Mouse (Mus musculus) lung, postnatal 14 days (tissue): ENCODE data around the gene Adamts20.
"Not testable (repeated sequence)": the region's sequence is repeated elsewhere in the genome, so short reads cannot be mapped to it uniquely, and the experiment has no call there.

Experiments
- DNase-seq: peaks from one replicate; pipeline ENCODE4 v3.0.0; 2021

Gene Adamts20

DNA sequence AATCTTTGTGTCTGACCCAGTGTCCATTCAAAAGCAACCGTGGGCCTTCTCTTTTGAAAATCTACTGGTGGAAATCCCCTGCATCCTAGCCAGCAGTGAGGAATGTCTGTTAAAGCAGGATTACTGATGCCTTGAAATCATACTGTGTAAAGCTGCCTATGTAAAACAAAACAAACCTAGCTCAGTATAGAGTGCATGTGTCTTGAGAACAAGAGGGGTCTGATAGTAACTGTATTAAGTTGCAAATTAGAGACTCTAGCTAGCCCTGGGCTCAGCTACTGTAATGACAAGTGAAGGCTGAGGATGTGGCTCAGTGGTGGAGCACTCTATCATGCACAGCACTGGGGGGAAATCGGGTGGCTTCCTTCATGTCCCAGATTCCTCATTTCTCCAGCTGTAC, 22.2 kb downstream of the Adamts20 start:
- DNase-seq: no peak

DNA sequence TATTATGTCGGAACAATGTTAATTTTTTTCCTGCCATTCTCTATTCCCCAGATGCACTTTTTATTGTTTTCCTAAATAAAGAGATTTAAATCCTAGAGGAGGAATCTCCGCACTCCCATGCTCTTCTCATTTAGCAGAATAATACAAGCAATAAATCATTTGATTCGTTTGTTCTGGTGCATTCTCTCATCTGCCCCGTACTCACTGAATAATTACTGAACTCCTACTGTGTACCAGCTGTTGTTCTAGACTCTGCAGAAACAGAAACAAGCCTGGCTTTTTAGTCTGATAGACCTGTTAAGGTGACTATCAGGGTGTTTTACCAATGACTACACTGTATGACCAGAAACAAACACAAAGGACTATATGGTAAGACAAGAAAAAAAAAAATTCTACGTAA, 29.7 kb downstream of the Adamts20 start:
- DNase-seq: no peak

DNA sequence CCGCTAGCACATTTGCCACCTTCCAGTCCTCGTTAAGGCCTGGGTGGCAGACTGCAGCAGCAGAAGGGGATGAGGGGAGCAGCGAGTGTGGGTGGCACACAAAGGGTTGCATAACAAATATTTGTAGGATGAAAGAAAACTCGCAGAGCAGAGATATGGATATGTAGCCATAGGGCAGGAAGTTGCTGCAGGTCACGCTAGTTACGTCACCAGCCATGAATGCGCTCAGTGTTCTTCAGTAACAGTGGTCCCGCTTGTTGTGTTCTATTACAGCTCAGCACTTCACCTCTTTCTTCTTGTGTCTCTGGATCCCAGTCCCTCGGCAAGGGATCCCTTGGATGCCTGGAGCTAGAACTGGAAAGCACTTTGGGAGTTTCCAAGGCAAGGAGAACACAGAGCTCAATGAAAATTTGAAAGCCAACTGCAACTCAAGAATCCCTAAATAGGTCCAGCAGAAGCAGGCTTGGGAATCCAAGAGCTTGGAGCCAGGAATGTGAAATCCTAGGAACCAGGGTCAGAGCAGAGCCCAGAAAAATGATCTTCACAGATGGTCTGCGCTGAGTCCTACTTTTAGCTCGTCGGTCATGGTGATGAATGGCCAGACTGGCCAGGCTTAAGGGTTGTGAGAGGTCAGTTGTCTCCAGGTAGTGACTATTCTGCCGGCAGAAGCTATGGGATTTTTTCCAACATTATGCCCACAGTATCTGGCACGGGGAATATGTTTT, 34.4 kb downstream of the Adamts20 start:
- no peak for DNase-seq

DNA sequence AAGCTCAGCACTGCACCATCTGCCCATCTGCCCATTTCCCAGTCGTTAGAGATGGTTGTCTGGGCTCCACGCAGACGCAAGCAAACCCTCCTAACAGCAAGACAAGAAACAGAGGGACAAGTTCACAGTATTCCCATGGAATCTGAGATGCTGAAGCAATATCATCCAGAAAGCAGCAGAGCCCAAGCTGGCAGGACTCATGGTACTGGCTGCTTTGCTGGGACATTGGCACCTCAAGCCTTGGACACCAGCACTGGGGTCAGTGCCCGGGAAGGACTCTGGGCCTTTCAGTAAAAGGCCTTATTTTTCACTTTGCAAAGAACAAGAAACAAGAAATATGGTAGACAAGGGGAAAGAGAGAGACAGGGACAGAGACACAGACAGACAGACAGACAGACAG, 36.5 kb downstream of the Adamts20 start:
- no peak for DNase-seq

DNA sequence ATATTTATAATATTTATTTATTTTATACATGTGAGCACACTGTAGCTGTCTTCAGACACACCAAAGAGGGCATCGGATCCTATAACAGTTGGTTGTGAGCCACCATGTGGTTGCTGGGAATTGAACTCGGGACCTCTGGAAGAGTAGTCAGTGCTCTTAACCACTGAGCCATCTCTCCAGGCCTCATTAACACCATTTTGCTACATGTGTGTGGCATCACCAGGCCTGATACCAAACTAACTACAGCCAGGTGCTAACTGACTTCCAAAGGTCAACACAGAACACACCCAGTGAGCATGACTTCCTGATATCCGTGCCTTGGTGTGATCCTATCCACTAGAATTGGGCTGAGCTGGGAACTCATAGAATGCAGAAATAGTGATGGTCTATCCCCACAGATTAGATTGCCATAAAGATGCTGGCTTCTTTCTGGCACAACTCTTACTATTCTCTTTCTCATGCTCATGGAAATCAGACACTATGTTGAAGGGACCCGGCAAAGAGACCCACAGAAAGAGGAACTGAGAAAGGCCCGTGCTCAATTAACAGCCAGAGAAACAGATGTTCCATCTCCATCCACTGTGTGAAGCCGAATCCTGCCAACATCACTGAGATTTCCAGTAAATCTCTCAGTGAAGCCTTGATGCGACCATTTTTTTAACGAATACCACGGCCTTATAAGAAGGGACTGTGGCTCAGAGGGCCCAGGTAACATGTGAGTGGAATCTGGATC, 37.6 kb downstream of the Adamts20 start:
- DNase-seq: no peak

DNA sequence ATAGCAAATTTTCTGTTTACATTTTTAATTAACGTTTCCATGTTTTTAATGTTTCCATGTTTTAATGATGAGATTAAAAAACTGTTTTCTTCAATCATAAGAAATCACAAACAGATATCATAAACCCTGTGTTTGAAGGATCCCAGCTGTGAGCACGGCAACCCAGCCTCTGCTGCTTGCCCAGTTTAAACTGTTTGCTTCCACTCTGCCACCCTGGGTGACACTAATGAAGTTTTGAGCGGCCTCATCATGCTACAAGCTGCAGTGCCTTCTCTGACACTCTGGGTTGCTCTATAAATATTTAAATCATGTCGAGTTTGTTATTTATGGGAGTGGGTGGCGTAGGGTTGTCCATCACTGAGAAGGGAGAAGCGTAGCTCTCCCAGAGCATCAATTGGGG, 44.7 kb downstream of the Adamts20 start:
- no peak for DNase-seq

DNA sequence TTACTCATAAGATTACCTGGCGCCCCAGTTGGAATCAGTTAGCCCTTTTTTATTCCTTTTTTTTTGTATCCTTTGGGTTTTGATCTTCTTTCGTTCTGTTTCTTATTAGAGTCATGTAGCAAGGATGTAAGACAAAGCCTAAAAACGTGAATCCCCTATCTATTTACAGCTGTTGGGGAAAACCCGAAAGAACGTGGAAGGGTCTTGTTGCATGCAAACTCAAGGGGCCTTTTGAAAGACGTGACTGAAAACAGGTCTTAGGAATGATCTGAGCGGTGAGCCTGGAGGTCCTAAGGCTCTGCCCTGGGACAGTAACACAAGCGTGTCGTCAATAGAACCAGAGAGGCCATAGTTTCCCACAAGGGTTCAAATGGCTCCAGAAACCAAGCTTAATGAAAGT, 46.1 kb downstream of the Adamts20 start:
- no peak for DNase-seq

DNA sequence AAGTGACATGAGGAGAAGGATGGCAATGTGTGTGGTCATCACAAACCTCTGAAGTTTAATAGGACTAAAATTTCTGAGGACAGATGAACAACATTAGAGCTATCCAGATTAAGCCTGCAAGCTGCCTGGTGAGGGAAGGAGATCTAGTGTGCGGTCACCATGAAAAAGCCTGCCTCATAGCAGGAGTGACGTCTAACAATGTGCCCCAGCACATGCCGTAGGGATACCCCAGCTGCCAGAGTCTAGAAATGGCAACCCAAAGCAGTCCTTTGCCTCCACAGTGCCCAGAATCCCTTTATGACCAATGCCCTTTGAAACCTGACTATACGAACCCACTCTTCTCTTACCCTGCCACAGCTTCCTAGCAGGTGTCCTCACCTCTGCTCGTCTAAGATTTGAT, 46.8 kb downstream of the Adamts20 start:
- DNase-seq: no peak

DNA sequence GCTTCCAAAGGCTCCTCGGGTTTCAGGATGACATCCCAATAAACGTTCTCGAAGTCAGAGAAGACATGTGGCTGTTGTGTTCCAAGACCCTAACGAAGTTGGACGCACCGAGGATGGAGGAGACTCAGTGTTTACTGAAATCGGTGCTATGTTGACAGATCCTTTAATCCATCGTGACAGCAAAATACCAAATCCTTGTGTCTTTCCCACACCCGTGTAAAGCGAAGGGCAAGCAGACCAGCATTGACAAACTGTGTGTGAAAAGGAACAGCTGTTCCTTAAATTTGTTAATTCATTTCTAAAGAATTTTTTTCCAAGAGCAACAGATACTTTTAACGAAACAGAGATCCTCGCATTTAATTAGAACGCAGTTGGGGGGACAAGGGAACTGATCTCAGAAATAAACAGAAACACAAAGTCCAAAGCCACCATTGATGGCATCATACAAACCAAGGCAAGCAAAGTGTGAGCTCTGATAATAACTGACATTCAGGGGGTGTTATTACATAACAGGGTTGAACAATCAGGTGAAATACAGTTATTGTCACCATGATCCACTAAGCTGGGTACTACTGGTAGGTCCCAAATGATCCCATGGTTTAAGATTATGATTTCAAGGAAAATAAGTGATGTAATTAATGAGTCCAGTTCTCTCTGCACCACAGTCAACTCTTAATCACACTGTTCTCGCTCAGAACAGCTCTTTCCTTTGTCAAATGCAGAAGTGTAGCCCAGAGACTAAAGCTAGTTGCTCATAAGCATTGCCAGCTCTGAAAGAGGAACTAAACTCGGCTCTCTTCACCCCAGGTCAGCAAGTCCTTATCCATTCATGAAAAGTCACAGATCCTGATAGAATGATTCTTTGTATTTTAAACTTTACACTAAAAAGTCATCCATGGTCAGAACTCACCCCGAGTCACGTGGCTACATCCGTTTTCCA, 47.7 kb downstream of the Adamts20 start:
- no peak for DNase-seq

DNA sequence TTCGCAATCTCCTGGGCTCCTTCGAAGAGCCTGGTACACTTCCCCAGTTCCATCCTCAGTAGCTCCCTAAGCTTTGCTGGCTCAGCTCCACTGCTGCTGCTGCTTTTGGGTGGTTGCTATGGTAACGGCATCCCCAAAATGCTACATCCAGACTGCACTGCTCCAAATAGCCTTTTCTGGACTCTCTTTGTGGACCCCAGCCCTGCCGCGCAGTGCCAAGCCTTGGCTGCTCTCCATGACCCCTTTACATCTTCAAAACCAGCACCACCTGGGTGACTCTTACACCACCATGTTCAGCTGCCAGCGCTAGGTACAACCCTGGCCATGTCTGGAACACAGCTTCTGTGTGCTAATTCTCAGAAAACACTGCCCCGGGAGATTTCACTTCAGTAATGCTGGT, 55.4 kb downstream of the Adamts20 start:
- DNase-seq: no peak

DNA sequence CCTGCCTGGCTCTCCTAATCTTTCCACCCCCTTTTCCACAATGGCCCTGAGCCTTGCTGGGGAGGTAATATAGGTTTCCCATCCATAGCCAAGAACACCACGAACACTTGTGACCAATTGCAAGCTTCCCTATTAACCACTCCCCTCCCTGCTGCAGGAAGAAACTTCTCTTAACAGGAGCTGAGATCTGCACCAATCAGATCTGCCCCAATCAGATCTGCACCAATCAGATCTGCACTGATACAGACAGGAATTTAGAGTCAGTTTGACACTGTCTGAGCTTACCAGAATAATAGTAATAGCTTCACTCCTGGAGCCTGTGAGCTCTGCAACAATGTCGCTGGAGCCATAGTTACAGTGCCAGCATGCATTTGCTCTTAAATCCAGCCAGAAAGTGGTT, 58.9 kb downstream of the Adamts20 start:
- no peak for DNase-seq

DNA sequence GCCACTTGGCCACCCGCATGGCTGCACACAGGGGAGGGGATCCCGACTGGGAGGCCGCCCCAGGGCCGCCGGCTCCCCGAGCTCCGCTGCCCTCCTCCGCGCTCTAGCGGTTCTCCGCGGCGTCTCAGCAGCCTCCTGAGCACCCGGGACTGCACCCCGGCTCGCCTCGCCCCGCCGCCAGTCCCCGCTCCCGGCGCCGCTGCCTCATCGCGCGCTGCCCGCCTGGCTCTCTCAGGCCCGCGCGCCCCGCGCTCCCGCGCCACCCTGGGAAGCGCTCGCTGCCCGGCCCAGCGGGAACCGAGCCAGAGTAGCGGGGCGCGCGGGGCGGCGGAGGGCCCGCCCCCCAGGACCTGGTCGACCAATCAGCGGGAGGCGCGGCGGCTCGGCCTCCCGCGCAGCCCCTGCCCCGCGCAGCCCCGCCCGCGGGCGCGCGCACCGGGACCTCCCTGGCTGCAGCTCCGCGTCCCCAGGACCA, 61.1 kb downstream of the Adamts20 start:
- DNase-seq: peak; percentile 60

DNA sequence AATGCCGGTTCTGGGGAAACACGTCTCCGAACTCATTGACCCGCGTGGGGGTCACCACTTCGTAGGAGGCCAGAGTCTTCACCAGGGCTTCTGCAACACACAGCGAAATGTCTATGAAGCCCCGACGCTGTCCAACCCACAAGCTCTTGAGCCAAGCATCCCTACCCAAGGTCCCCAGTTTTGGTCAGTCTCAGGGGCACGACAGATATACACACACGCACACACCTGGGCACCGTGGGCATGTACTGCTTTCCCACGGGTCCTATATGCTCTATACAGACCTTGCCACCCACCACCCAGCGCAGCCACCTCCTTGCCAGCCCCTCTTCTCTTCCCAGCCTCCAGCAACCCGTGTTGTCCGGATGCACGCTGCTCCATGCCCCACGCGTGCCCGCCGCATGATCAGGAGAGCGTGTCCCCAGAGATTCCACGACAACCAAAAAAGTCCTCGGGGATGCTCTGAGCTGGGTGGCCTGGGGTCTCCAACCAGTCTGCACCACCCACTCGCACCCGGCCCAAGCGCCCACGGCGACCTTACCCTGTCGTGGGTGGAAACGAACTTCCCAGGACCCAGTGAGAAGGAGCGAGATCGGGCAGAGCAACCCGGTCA, 61.7 kb downstream of the Adamts20 start:
- no peak for DNase-seq

DNA sequence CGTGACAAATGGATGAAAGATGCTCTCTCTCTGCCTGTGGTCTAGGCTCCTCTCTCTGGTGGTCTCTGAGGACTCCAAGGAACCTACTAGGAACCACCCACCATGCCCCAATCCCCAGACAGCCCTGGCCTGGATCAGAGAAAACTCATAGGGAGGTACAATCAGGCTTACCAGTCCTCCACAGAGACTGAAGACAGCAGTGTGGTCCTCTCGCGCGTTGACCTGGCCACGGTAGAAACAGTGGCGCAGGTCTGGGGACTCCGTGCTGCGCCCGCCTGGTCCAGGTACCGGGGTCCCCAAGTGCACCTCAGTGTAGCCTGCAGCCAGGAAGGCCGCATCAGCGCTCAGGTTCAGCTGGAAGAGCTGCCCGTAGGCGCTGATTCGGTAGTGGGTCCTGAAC, 62.2 kb downstream of the Adamts20 start:
- no peak for DNase-seq

DNA sequence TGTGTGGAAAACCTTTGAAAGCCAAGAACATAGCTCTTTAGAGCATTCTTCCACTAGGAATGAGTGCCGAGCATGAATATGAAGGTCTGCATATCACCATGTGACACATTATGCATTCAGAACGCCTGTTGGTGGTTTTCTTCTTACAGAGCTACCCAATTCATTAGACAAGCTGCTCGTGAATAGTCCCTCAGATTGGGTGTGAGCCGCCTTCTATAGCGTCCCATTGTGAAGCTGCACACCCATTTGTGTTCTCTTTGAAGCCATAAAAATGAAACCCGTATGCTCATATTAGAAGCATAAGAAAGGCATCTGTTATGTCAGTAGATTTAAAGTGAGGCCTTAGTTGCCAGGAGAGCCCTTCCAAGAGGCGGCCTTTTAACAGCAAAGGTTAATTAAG, 72.5 kb downstream of the Adamts20 start:
- DNase-seq: no peak

DNA sequence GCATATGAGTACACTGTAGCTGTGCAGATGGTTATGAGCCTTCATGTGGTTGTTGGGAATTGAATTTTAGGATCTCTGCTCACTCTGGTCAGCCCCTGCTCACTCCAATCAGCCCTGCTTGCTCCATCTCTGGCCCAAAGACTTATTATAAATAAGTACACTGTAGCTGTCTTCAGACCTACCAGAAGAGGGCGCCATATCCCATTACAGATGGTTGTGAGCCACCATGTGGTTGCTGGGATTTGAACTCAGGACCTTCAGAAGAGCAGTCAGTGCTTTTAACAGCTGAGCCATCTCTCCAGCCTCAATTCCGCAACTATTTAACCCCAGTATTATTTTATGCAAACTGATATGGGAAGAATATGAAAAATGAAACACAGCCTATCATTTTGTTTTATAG, 75.1 kb downstream of the Adamts20 start:
- DNase-seq: not testable (repeated sequence)

DNA sequence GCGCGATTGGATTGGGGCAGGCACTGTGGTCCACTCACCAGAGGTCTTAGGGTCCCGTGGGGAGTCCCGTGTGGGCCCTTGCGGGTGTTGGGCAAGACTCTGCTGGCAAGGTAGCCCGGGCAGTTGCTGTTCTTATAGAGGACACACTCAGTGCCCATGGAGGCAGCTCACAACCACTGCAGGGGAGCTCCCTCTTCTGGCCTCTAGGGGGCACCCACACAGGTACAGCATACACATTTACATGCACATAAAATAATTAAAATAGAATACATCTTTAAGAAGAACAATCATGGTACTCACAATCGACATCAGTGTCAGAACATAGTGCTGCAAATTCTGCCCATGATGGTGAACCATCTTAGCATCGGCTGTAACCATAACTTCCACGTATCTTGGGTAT, 85.8 kb downstream of the Adamts20 start:
- DNase-seq: peak; percentile 2

DNA sequence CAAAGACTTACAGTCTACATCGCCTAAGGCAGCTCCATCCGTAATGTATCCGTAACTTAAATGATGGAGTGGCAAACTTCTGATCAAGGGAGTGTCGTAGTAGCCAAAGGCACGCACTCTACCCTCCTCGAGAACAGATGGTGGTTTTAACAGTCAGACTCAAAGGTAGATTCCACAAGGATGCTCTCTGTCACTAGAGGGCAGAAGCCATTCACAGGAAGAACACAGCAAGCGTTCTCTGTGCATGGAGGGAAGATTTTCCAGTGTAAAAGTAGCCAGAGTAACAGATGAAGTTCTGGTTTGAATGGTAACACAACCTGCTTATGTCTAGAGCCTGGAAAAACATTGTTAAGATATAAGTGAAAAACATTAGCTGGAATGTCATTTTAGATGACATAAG, 92.7 kb downstream of the Adamts20 start:
- no peak for DNase-seq

DNA sequence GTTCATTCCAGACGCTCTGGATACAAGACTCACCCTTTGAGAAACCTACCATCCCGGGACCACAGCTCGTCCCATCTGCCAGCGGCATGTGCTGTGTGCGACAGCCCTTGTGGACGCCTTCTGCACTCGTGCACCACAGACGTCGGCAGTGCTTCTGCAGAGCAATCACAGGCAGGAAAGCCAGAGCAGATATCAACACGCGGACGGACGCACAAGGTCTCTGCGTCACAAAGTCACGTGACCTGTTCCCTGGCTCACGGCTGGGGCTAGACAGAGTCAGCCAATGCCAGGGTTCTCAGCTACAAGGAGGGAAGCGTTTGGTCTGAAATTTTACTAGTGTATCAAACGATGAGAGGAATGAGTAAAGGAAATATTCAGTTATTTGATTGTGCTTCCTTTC, 116.2 kb downstream of the Adamts20 start:
- DNase-seq: no peak

DNA sequence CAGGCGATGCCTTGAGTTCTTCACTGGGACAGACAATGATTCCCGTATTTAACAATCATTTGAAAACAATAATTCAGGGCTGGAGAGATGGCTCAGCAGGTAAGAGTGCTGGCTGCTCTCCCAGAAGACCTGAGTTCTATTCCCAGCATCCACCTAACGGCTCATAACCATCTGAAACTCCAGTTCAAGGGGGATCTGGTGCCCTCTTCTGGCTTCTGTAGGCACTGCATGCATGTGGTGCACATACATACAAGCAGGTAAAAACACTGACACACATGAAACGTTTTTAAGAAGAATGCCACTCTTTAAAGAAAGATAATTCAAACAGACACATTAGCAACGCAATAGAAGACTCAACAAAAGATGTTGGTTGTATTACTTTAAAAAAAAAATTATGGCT, 120.9 kb downstream of the Adamts20 start:
- no peak for DNase-seq

DNA sequence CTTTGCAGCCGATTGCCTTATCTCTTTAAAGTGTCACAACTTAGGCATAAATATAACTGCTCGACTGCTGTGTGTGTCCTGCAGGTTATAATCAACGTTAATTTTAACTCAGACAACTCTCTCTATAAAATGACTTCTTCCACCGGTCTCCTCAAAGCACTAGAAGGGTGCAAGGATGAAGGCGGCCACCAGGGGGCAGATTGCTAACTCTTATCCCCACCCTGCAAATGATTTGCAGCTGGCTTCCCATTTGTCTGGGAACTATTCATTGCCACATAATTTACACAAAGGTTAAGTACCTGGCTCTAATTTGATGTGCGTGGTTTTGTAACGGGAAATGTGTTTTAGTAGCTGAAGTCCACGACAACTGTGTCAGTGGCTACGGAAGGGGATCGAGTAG, 122.9 kb downstream of the Adamts20 start:
- DNase-seq: peak; percentile 82

DNA sequence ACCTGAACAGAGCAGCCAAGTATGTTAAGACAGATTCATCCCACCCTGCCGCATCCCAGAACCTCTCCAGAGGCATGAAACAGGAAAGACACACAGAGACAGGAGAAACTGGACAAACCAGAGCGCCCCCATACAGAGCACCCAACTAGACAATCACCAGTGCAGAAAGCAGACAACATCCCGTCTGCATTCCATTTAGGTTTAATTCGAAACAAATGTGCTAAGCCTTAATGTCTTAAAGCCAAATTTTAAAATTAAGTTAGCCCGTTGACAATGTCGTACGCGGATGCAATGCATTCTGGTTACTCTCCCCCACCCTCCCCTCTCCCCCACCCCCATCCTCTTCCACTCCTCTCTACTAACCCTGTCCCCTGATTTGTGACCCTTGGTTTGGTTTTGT, 126.2 kb downstream of the Adamts20 start:
- no peak for DNase-seq

DNA sequence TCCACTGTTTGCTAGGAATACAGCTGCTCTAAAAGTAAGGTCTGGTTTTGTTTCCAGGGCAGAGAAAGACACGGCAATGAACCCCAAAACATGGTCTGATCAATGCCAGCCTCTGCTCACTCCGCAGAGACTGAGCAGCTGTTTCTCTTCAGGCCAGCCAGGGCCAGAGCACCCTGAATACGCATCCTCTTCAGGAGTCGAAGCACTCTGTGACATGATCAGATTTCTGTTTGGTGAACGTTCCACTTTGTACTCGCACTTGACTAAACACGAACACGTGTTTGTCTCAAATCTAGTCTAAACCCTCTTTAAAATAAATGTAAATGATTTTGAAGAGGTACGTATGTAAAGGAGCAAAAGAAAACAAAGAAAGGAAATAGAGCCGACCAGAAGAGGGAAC, 130.6 kb downstream of the Adamts20 start:
- no peak for DNase-seq
